Mouse (Mus musculus): ENCODE measurements around the gene Gm16442.
"Not testable (repeated sequence)": the region's sequence is repeated elsewhere in the genome, so short reads cannot be mapped to it uniquely, and the experiment has no call there.

Gm16442 gene

GRCm38 (mm10) chr7:20122479-20122878 lies at the start of gene Gm16442:
Gm16442 (minus strand) TSS chr7:20122579.
- not testable (repeated sequence) for DNase-seq (ENCODE audit: low spot score)

- DNase-seq (ENCODE audit: low spot score) = not testable (repeated sequence)
Measured at GRCm38 (mm10) chr7:20168277-20168676, 45.9 kb upstream of the Gm16442 start, which contains the start of gene Vmn1r94. Vmn1r94 (minus strand) TSS chr7:20168377.

- DNase-seq (ENCODE audit: low spot score) = not testable (repeated sequence)
Measured at GRCm38 (mm10) chr7:20138988-20139387, 16.6 kb upstream of the Gm16442 start, which contains the start of gene Vmn1r93. Vmn1r93 (minus strand) TSS chr7:20139088.

- DNase-seq (ENCODE audit: low spot score) = not testable (repeated sequence)
Measured at GRCm38 (mm10) chr7:20099380-20099779, 23.0 kb downstream of the Gm16442 start, which contains the start of gene Vmn1r91. Vmn1r91 (plus strand) TSS chr7:20099680.

GRCm38 (mm10) chr7:20078118-20078517 lies 44.3 kb downstream of the Gm16442 start:
- DNase-seq (ENCODE audit: low spot score) = not testable (repeated sequence)

Data from testis, postnatal 14 days (tissue).